Mouse (Mus musculus): Measurements from ENCODE around the gene Lypd4. TPM values are rescaled to one million over a fixed set of nuclear protein-coding genes. Genes with fewer than 3 reads are reported as not detected.
"Not testable (repeated sequence)": the region's sequence is repeated elsewhere in the genome, so short reads cannot be mapped to it uniquely, and the experiment has no call there.

Lypd4 gene
- total RNA-seq, 2 experiments from 2014 or later, result not detected

DNA sequence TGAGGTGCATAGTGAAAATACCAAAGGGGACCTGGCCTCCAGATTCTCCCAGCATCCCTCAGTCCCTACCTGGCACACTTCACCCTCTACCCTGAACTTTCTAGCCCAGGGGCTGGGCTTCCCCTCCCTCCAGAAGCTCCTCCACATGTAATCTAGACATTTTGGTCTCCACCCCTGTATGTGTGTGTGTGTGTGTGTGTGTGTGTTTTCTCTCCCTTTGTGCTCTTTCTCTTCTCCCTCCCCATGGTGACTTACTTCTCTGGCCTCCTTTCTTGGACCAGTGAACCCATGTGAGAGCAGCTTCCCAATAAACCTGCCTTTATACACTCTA is 16.5 kb downstream of the Lypd4 start:
- intact Hi-C loops (cut with DNase I), result no loop called here
- DNase-seq (ENCODE audit: low spot score), result no peak

DNA sequence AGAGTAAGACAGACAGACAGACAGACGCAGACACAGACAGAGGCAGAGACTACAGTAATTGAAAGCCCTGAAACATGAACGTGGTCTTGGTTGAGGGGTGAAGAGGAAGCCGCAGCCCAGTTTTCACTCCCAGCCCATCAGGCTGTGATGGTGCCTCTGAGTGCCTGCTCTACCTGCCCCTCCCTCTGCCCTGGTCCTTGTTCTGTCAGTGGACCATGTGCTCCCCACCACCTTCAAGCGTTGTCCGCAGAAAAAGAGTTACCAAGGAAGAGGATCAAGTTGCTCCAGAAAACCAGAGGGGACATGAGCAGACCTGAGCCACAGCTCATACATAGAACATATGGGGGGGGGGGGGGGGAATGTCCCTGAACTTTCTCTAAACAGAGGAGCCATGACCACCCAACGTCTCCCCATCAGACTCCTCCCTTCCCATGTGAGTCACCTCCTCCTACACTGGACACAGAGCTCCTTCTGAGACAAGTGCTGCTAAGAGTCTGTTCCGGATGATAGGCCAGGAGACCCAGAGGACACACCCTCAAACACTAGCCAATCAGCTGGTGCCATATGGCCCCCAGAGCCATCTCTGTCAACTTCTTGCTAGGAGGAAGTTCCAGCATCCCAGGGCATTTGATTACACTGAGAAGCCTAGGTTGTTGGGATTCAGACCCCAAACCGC is 17.0 kb downstream of the Lypd4 start:
- intact Hi-C loops (cut with DNase I), result no loop called here
- no peak for DNase-seq (ENCODE audit: low spot score)

DNA sequence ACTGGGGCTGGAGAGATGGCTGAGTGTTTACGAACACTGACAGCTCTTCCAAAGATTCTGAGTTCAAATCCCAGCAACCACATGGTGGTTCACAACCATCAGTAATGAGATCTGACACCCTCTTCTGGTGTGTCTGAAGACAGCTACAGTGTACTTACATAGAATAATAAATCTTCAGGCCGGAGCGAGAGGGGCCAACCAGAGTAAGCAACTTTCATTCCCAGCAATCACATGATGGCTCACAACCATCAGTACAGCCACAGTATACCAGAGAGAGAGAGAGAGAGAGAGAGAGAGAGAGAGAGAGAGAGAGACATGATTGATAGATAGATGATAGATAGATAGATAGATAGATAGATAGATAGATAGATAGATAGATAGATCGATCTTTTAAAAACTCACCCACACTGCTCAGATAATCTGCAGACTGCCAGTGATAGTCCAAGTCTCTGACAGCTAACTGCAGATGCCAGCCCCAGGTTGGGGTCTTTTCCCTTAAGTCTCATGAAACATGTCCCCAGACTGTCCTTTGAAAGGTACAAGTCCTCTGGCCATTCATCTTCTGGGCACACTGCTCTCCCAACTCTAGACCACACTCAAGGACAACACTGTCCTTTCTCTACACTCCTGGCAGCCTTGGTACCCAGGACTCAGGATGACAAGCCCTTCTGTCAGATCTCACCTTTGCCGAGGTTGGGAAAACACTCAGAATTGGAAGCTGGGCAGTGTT is 18.0 kb downstream of the Lypd4 start:
- intact Hi-C loops (cut with DNase I), result no loop called here
- DNase-seq (ENCODE audit: low spot score), result no peak

GRCm38 (mm10) chr7:24850899-24851303 is 18.8 kb downstream of the Lypd4 start:
- DNase-seq (ENCODE audit: low spot score), result no peak
- intact Hi-C loops (cut with DNase I), result no loop called here

GRCm38 (mm10) chr7:24850162-24850561 is 19.6 kb downstream of the Lypd4 start:
- no peak for DNase-seq (ENCODE audit: low spot score)

DNA sequence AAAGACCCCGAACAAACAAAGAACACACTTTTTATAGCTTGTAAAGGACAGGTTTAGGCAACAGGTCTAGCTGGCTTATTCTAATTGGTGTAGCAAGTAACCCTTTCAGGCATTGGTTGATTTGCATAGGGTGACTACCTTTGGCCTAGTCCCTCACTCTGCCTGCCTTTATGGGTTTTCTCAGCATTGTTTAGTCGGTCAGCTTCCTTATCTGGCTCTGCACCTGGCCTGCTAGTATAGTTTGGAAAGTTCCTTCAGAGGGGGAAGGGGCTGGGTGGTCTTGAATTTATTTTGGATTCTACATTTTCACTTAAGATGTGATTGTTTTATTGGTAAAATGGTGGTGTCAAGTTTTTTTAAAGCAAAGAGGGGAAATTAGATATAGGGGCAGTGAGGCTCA is 23.2 kb downstream of the Lypd4 start:
- intact Hi-C loops (cut with DNase I); DNase-seq (ENCODE audit: low spot score): not testable (repeated sequence)

More at GRCm38 (mm10) chr7:24850162-24850561, 19.6 kb downstream of the Lypd4 start:
- intact Hi-C loops (cut with DNase I), result no loop called here

- no peak for DNase-seq (ENCODE audit: low spot score)
- intact Hi-C loops (cut with DNase I), result no loop called here
Measured at GRCm38 (mm10) chr7:24845713-24846112, 24.0 kb downstream of the Lypd4 start.

- no peak for DNase-seq (ENCODE audit: low spot score)
- intact Hi-C loops (cut with DNase I), result no loop called here
Measured at GRCm38 (mm10) chr7:24845181-24845580, 24.6 kb downstream of the Lypd4 start.

GRCm38 (mm10) chr7:24844144-24844543 is 25.6 kb downstream of the Lypd4 start:
- DNase-seq (ENCODE audit: low spot score), result no peak

GRCm38 (mm10) chr7:24841009-24841408 is 28.7 kb downstream of the Lypd4 start:
- no peak for DNase-seq (ENCODE audit: low spot score)
- intact Hi-C loops (cut with DNase I), result no loop called here

More at GRCm38 (mm10) chr7:24844144-24844543, 25.6 kb downstream of the Lypd4 start:
- intact Hi-C loops (cut with DNase I), result no loop called here

DNA sequence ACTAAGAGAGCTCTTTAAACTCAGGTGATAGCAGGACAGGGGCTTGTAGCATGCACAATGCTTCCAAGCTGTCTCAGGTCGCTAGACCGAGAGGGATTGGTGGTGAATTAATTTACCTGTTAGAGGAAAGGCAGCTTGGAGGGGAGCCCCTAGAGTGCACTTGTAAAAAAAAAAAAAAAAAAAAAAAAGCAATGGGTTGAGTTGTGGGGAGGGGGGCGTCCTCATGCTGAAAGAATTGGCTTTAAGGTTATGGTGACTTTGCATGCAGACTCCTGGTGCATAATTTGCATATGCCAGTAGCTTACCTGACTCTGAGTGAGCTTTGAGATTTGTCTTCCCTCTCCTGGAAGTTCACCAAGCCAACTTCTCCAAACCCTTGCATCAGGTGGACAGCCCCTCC is 29.4 kb downstream of the Lypd4 start:
- intact Hi-C loops (cut with DNase I), result no loop called here
- DNase-seq (ENCODE audit: low spot score), result no peak

GRCm38 (mm10) chr7:24839410-24839808 is 30.3 kb downstream of the Lypd4 start:
- intact Hi-C loops (cut with DNase I), result loop anchor here (5.0 kb wide), 1 partner anchor 738 kb away; no protein-coding TSS in a partner anchor
- DNase-seq (ENCODE audit: low spot score), result no peak

DNA sequence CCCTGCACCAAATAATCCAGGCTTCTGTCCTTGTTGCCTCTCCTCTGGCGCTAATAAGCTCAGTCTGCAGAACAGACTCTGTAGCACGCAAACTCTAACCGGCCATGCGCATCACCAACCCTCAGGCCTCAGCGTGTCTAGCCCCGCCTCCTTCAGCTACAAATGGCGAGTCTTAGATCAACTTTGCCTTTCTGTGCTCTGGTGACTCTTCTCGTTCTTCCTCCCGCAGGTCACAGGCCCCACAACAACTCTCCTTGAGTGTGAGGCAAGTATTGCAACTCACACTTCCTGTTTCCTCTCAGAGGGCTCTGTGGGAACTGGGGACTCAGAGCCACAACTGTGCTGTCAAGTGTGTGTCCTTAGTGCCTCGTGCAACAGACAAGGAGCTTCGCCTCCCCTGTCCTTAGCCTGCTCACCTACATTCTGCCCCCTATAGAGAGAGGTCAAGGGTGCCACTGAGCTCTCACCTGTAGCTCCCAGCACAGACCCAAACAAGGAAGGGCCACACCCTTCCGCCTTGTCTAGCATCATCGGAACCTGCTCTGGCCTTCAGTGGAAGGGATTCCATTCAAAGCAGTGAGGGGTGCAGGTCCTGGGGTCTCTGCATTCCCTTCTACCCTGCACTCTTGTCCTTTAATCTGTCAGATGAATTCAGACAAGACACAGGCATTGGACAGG is 30.9 kb downstream of the Lypd4 start:
- DNase-seq (ENCODE audit: low spot score), result not testable (repeated sequence)
- intact Hi-C loops (cut with DNase I), result loop anchor here (5.0 kb wide), 1 partner anchor 738 kb away; no protein-coding TSS in a partner anchor

- intact Hi-C loops (cut with DNase I), result no loop called here
- DNase-seq (ENCODE audit: low spot score), result no peak
Measured at GRCm38 (mm10) chr7:24827181-24827580, 42.6 kb downstream of the Lypd4 start.

DNA sequence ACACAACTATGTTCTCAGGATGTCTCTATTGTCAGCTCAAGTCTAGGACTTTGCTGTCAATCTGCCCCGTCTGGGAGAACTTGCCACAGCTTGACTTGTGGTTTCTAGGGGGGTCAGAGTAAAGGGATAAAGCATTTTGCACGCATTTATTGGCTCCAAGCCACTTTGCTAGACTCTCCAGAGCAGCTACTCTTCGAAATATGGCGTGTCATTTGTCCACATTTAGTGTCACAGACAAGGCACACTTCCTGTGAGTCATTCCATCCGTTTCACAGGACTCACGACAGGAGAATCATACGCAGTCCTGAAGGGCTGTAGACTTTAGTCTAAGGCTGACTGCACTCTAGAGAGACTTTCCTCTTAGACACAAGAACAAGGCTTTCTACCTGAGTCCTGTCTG is 45.3 kb downstream of the Lypd4 start:
- intact Hi-C loops (cut with DNase I), result no loop called here
- DNase-seq (ENCODE audit: low spot score), result no peak

- no peak for DNase-seq (ENCODE audit: low spot score)
- intact Hi-C loops (cut with DNase I), result loop anchor here (5.0 kb wide), 1 partner anchor 155 kb away; the partner anchor contains the start of gene Rabac1
Measured at GRCm38 (mm10) chr7:24817502-24817901, 52.2 kb downstream of the Lypd4 start.

Other genes with a start within 250 kb of the Lypd4 start
- not detected for gene Lypd3, start 233.4 kb downstream of the Lypd4 start, total RNA-seq (2021)
- gene Tex101, start 193.3 kb downstream of the Lypd4 start, total RNA-seq (2021), result not detected
- not detected for gene BC049730, start 160.7 kb downstream of the Lypd4 start, total RNA-seq (2021)
- gene Gm4763, start 143.0 kb downstream of the Lypd4 start, total RNA-seq (2021), result not detected
- under 1 TPM in 1 of 2 experiments, not detected in 1; 0.08 TPM for gene Cd177, start 109.6 kb downstream of the Lypd4 start, total RNA-seq (2021)
- not detected for gene Ceacam10, start 92.7 kb downstream of the Lypd4 start, total RNA-seq (2021)
- not detected for gene Gm9844, start 7.7 kb downstream of the Lypd4 start, total RNA-seq (2021)
- not detected for gene Dmrtc2, start 116 bp upstream of the Lypd4 start, total RNA-seq (2021)
- 100 to 1,000 TPM; 493 to 532 TPM for gene Rps19, start 14.4 kb upstream of the Lypd4 start, total RNA-seq (2021)
- gene Cd79a, start 27.4 kb upstream of the Lypd4 start, total RNA-seq (2021), result 1 to 10 TPM in 1 of 2 experiments, under 1 TPM in 1; 0.96 to 2.0 TPM
- gene Arhgef1, start 33.0 kb upstream of the Lypd4 start, total RNA-seq (2021), result 10 to 100 TPM; 47.8 to 51.8 TPM
- not detected for gene Gm4881, start 74.6 kb upstream of the Lypd4 start, total RNA-seq (2021)
- gene Rabac1, start 102.8 kb upstream of the Lypd4 start, total RNA-seq (2021), result 100 to 1,000 TPM; 285 to 315 TPM
- gene Atp1a3, start 136.0 kb upstream of the Lypd4 start, total RNA-seq (2021), result under 1 TPM; 0.47 to 0.67 TPM
- gene Grik5, start 202.4 kb upstream of the Lypd4 start, total RNA-seq (2021), result 1 to 10 TPM; 4.5 to 4.8 TPM
- gene Zfp574, start 202.6 kb upstream of the Lypd4 start, total RNA-seq (2021), result 1 to 10 TPM; 9.8 to 9.9 TPM

Data from heart, postnatal 25 days (tissue).